Mouse (Mus musculus) hematopoietic stem cell, adult 5-6 weeks (primary cell): ENCODE results near the gene Olfr401. TPM values are rescaled to one million over a fixed set of nuclear protein-coding genes. Genes with fewer than 3 reads are reported as not detected.
"Not testable (repeated sequence)": the region's sequence is repeated elsewhere in the genome, so short reads cannot be mapped to it uniquely, and the experiment has no call there.

Experiments
- ATAC-seq, 2 experiments: fragments of 125-278 bp in 1 of 2; replicated peaks in 1 of 2; 2 replicates each; pipeline ENCODE4 v1.8.0; 2016 to 2017; ENCODE audit warnings: inconsistent platforms in 2 of 2, mild to moderate bottlenecking in 2 of 2, moderate number of reproducible peaks in 2 of 2, low read depth in 1 of 2, moderate TSS enrichment in 1 of 2; ENCODE audit not compliant: low FRiP score in 2 of 2, poor library complexity in 2 of 2, severe bottlenecking in 2 of 2, insufficient read depth in 1 of 2, low TSS enrichment in 1 of 2
- total RNA-seq: library from RNA; stranded (forward); fragments of 172-1452, 232-1000 nt; gene quantifications from 2 replicates; pipeline ENCODE4 v1.2.3, GENCODE M21; 2017

The Olfr401 gene
- not detected in 2 replicates for total RNA-seq

- ATAC-seq = no peak
These were observed at the start of gene Olfr401 for GRCm38 (mm10) chr11:74113412-74113811. Gene Olfr401 (plus strand): TSS chr11:74113712.

- no peak for ATAC-seq
These were observed 43.9 kb upstream of the Olfr401 start, which contains the start of gene Zfp616 for GRCm38 (mm10) chr11:74069655-74070054. Gene Zfp616 (plus strand): TSS chr11:74069955.

DNA sequence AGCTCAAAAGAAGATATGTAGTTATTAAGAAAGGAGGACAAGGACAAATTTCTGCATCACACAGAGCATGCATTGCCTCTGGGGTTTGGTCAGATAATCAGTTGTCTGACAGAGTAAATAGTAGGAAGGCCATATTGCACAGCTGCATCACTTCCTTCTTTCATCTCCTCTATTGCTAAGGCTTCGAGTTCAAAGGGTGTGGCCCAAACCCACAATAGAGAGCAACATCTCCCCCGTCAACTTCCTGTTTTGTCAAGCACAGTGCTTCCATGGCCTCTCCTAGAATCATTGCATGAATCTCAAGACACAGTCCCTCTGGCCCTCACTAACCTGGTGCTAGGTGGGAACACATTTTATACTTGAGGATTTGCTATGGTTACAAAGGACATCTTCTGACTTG, 12.8 kb upstream of the Olfr401 start:
- ATAC-seq = no peak

- ATAC-seq = no peak
These were observed 12.0 kb upstream of the Olfr401 start for GRCm38 (mm10) chr11:74101507-74101906.

DNA sequence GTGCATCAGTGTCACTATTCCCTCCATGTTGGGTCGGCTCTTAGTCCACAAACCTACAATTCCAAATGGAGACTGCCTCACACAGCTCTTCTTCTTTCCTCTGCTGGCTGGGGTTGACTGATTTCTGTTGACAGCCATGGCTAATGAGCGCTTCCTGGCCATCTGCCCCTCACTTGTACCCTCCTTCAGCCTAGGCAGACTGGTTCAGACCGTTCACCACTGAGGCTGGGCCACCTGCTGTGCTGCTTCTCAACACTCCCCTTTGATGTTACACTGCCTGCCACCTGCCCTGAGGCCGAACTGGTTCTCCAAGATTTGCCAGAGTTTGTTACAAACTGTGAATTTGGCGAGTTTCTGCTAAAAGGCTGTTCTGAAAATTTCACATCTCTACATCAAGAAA, 8.4 kb upstream of the Olfr401 start:
- ATAC-seq = no peak

GRCm38 (mm10) chr11:74140001-74140400, 26.5 kb downstream of the Olfr401 start:
- not testable (repeated sequence) for ATAC-seq

GRCm38 (mm10) chr11:74145866-74146265, 32.4 kb downstream of the Olfr401 start:
- no peak for ATAC-seq

- ATAC-seq = no peak
These were observed 39.7 kb downstream of the Olfr401 start, which contains the start of gene Olfr402 for GRCm38 (mm10) chr11:74153229-74153628. Gene Olfr402 (plus strand): TSS chr11:74153529.

DNA sequence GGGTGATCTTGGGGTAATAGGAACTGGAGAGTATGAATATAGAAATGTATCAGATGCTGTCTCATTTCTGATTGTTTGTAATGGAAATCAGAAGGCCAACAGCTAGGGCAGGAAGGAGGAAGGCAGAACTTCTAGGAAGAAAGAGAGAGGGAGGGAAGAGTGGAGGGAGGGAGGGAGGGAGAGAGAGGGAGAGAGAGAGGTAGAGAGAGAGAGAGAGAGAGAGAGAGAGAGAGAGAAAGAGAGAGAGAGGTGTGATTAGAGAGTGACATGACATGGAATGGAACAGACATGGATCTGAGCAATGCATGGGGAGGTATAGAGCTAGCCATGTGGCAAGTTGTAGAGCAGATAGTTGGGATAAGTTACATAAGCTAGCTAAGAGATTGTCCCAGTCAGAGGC, 55.3 kb downstream of the Olfr401 start:
- ATAC-seq = no peak

Other genes with a start within 250 kb of the Olfr401 start
- not detected in 2 replicates for gene Olfr394, start 222.9 kb upstream of the Olfr401 start, total RNA-seq
- not detected in 2 replicates for gene Olfr395, start 204.4 kb upstream of the Olfr401 start, total RNA-seq
- gene Olfr23, start 177.0 kb upstream of the Olfr401 start, total RNA-seq = not detected in 2 replicates
- not detected in 2 replicates for gene Olfr397, start 152.9 kb upstream of the Olfr401 start, total RNA-seq
- gene Olfr398, start 123.3 kb upstream of the Olfr401 start, total RNA-seq = not detected in 2 replicates
- gene Olfr139, start 57.2 kb upstream of the Olfr401 start, total RNA-seq = not detected in 2 replicates
- gene Olfr399, start 57.1 kb upstream of the Olfr401 start, total RNA-seq = not detected in 2 replicates
- gene Zfp616, start 43.8 kb upstream of the Olfr401 start, total RNA-seq = not detected in 2 replicates
- not detected in 2 replicates for gene Olfr402, start 39.8 kb downstream of the Olfr401 start, total RNA-seq
- not detected in 2 replicates for gene Olfr403, start 72.5 kb downstream of the Olfr401 start, total RNA-seq
- gene Olfr43, start 97.7 kb downstream of the Olfr401 start, total RNA-seq = not detected in 2 replicates
- not detected in 2 replicates for gene Olfr406, start 146.1 kb downstream of the Olfr401 start, total RNA-seq
- gene Olfr59, start 170.0 kb downstream of the Olfr401 start, total RNA-seq = not detected in 2 replicates
- gene Olfr410, start 224.3 kb downstream of the Olfr401 start, total RNA-seq = not detected in 2 replicates
- not detected in 2 replicates for gene Olfr411, start 238.9 kb downstream of the Olfr401 start, total RNA-seq
- gene Olfr412, start 248.4 kb downstream of the Olfr401 start, total RNA-seq = not detected in 2 replicates